Mouse (Mus musculus): Measurements from ENCODE around the gene Ten1. TPM values are rescaled to one million over a fixed set of nuclear protein-coding genes. Genes with fewer than 3 reads are reported as not detected.

The Ten1 gene
- polyA plus RNA-seq, 1 experiment from 2014 or later, result 77.0 TPM

GRCm38 (mm10) chr11:116203150-116203549 lies 4.5 kb downstream of the Ten1 start:
- no peaks in the 10 kb centered on the region for H3K27me3 ChIP-seq (ENCODE audit: control insufficient read depth, insufficient read depth, low read length)
- no peak overlapping the region for H3K27ac ChIP-seq (replicated peaks; ENCODE audit: low read depth, low read length)
- ATAC-seq (ENCODE audit: low FRiP score, low TSS enrichment) (no peak), DNase-seq (no peak)
- WGBS, result 92% methylated on average over 3 of the region's 3 CpGs
- peaks cover 3% of the 10 kb centered on the region; the same call in 1 of the 2 replicates for H3K4me1 ChIP-seq (ENCODE audit: control insufficient read depth, insufficient read depth, low read length)
- H3K36me3 ChIP-seq (ENCODE audit: control insufficient read depth, insufficient read depth, low read length), result peaks cover 24% of the 10 kb centered on the region
- H3K9ac ChIP-seq (replicated peaks; ENCODE audit: low read length), result no peak overlapping the region
- H3K9me3 ChIP-seq (ENCODE audit: control insufficient read depth, low read length), result no peaks in the 10 kb centered on the region
- no peak overlapping the region for H3K4me3 ChIP-seq (replicated peaks; ENCODE audit: low read depth, low read length)
- no peak overlapping the region for H3K4me2 ChIP-seq (ENCODE audit: low read length)

GRCm38 (mm10) chr11:116206678-116207077 lies 8.0 kb downstream of the Ten1 start:
- ATAC-seq (ENCODE audit: low FRiP score, low TSS enrichment), result no peak
- no peaks in the 10 kb centered on the region for H3K4me1 ChIP-seq (ENCODE audit: control insufficient read depth, insufficient read depth, low read length)
- H3K36me3 ChIP-seq (ENCODE audit: control insufficient read depth, insufficient read depth, low read length), result peaks cover 26% of the 10 kb centered on the region

GRCm38 (mm10) chr11:116208660-116209059 lies 10.0 kb downstream of the Ten1 start:
- no peak overlapping the region for H3K4me2 ChIP-seq (ENCODE audit: low read length)
- 82% methylated on average over 3 of the region's 3 CpGs for WGBS
- no peak overlapping the region for H3K27ac ChIP-seq (replicated peaks; ENCODE audit: low read depth, low read length)
- no peaks in the 10 kb centered on the region for H3K4me1 ChIP-seq (ENCODE audit: control insufficient read depth, insufficient read depth, low read length)
- H3K27me3 ChIP-seq (ENCODE audit: control insufficient read depth, insufficient read depth, low read length), result no peaks in the 10 kb centered on the region
- ATAC-seq (ENCODE audit: low FRiP score, low TSS enrichment) (no peak), DNase-seq (no peak)
- peaks cover 30% of the 10 kb centered on the region for H3K36me3 ChIP-seq (ENCODE audit: control insufficient read depth, insufficient read depth, low read length)
- H3K9ac ChIP-seq (replicated peaks; ENCODE audit: low read length), result no peak overlapping the region
- H3K4me3 ChIP-seq (replicated peaks; ENCODE audit: low read depth, low read length), result no peak overlapping the region
- no peaks in the 10 kb centered on the region for H3K9me3 ChIP-seq (ENCODE audit: control insufficient read depth, low read length)

More at GRCm38 (mm10) chr11:116206678-116207077, 8.0 kb downstream of the Ten1 start:
- Histone ChIP-seq H3K4me3 (replicated peaks; ENCODE audit: low read depth, low read length) (no peak overlapping the region), H3K9me3 (ENCODE audit: control insufficient read depth, low read length) (no peaks in the 10 kb centered on the region), H3K27me3 (ENCODE audit: control insufficient read depth, insufficient read depth, low read length) (no peaks in the 10 kb centered on the region), H3K27ac (replicated peaks; ENCODE audit: low read depth, low read length) (no peak overlapping the region), H3K9ac (replicated peaks; ENCODE audit: low read length) (no peak overlapping the region), H3K4me2 (ENCODE audit: low read length) (no peak overlapping the region)
- no peak for DNase-seq
- WGBS, result 85% methylated on average over 4 of the region's 4 CpGs

- H3K4me3 ChIP-seq (replicated peaks; ENCODE audit: low read depth, low read length), result no peak overlapping the region
- H3K36me3 ChIP-seq (ENCODE audit: control insufficient read depth, insufficient read depth, low read length), result peaks cover 30% of the 10 kb centered on the region
- H3K27ac ChIP-seq (replicated peaks; ENCODE audit: low read depth, low read length), result no peak overlapping the region
- no peak for ATAC-seq (ENCODE audit: low FRiP score, low TSS enrichment)
- no peaks in the 10 kb centered on the region for H3K4me1 ChIP-seq (ENCODE audit: control insufficient read depth, insufficient read depth, low read length)
- no peaks in the 10 kb centered on the region for H3K27me3 ChIP-seq (ENCODE audit: control insufficient read depth, insufficient read depth, low read length)
- no peak overlapping the region for H3K4me2 ChIP-seq (ENCODE audit: low read length)
- no peaks in the 10 kb centered on the region for H3K9me3 ChIP-seq (ENCODE audit: control insufficient read depth, low read length)
- WGBS, result 79% methylated on average over 8 of the region's 8 CpGs
- DNase-seq, result no peak
- no peak overlapping the region for H3K9ac ChIP-seq (replicated peaks; ENCODE audit: low read length)
Observed at GRCm38 (mm10) chr11:116209257-116209656, 10.6 kb downstream of the Ten1 start.

GRCm38 (mm10) chr11:116210696-116211095 lies 12.0 kb downstream of the Ten1 start:
- H3K4me1 ChIP-seq (ENCODE audit: control insufficient read depth, insufficient read depth, low read length), result no peaks in the 10 kb centered on the region
- H3K4me2 ChIP-seq (ENCODE audit: low read length), result no peak overlapping the region
- no peak overlapping the region for H3K27ac ChIP-seq (replicated peaks; ENCODE audit: low read depth, low read length)
- no peaks in the 10 kb centered on the region for H3K27me3 ChIP-seq (ENCODE audit: control insufficient read depth, insufficient read depth, low read length)
- 70% methylated on average over 5 of the region's 5 CpGs for WGBS
- DNase-seq, result no peak
- ATAC-seq (ENCODE audit: low FRiP score, low TSS enrichment), result no peak
- H3K9ac ChIP-seq (replicated peaks; ENCODE audit: low read length), result no peak overlapping the region
- peaks cover 23% of the 10 kb centered on the region for H3K36me3 ChIP-seq (ENCODE audit: control insufficient read depth, insufficient read depth, low read length)
- H3K4me3 ChIP-seq (replicated peaks; ENCODE audit: low read depth, low read length), result no peak overlapping the region
- H3K9me3 ChIP-seq (ENCODE audit: control insufficient read depth, low read length), result no peaks in the 10 kb centered on the region

GRCm38 (mm10) chr11:116212847-116213246 lies 14.2 kb downstream of the Ten1 start:
- no peaks in the 10 kb centered on the region for H3K9me3 ChIP-seq (ENCODE audit: control insufficient read depth, low read length)
- 94% methylated on average over 6 of the region's 6 CpGs for WGBS
- DNase-seq, result no peak
- H3K4me1 ChIP-seq (ENCODE audit: control insufficient read depth, insufficient read depth, low read length), result no peaks in the 10 kb centered on the region
- no peak overlapping the region for H3K9ac ChIP-seq (replicated peaks; ENCODE audit: low read length)
- H3K4me3 ChIP-seq (replicated peaks; ENCODE audit: low read depth, low read length), result no peak overlapping the region
- no peak for ATAC-seq (ENCODE audit: low FRiP score, low TSS enrichment)
- H3K36me3 ChIP-seq (ENCODE audit: control insufficient read depth, insufficient read depth, low read length), result 0 out of 2 replicates have a peak, but pooled peaks cover 7% of the 10 kb centered on the region
- no peak overlapping the region for H3K4me2 ChIP-seq (ENCODE audit: low read length)
- no peak overlapping the region for H3K27ac ChIP-seq (replicated peaks; ENCODE audit: low read depth, low read length)
- H3K27me3 ChIP-seq (ENCODE audit: control insufficient read depth, insufficient read depth, low read length), result no peaks in the 10 kb centered on the region

- 0 out of 2 replicates have a peak, but pooled peaks cover 7% of the 10 kb centered on the region for H3K36me3 ChIP-seq (ENCODE audit: control insufficient read depth, insufficient read depth, low read length)
- H3K27me3 ChIP-seq (ENCODE audit: control insufficient read depth, insufficient read depth, low read length), result no peaks in the 10 kb centered on the region
- WGBS, result 93% methylated on average over 13 of the region's 13 CpGs
- ATAC-seq (ENCODE audit: low FRiP score, low TSS enrichment), result no peak
- no peak overlapping the region for H3K27ac ChIP-seq (replicated peaks; ENCODE audit: low read depth, low read length)
- DNase-seq, result no peak
- no peak overlapping the region for H3K4me3 ChIP-seq (replicated peaks; ENCODE audit: low read depth, low read length)
- H3K9me3 ChIP-seq (ENCODE audit: control insufficient read depth, low read length), result no peaks in the 10 kb centered on the region
- H3K9ac ChIP-seq (replicated peaks; ENCODE audit: low read length), result no peak overlapping the region
- H3K4me2 ChIP-seq (ENCODE audit: low read length), result no peak overlapping the region
- no peaks in the 10 kb centered on the region for H3K4me1 ChIP-seq (ENCODE audit: control insufficient read depth, insufficient read depth, low read length)
Observed at GRCm38 (mm10) chr11:116213877-116214510, 15.3 kb downstream of the Ten1 start.

GRCm38 (mm10) chr11:116215181-116215580 lies 16.5 kb downstream of the Ten1 start:
- Histone ChIP-seq H3K36me3 (ENCODE audit: control insufficient read depth, insufficient read depth, low read length) (0 out of 2 replicates have a peak, but pooled peaks cover 7% of the 10 kb centered on the region), H3K4me1 (ENCODE audit: control insufficient read depth, insufficient read depth, low read length) (no peaks in the 10 kb centered on the region), H3K4me3 (replicated peaks; ENCODE audit: low read depth, low read length) (no peak overlapping the region), H3K9ac (replicated peaks; ENCODE audit: low read length) (no peak overlapping the region), H3K27me3 (ENCODE audit: control insufficient read depth, insufficient read depth, low read length) (no peaks in the 10 kb centered on the region), H3K9me3 (ENCODE audit: control insufficient read depth, low read length) (no peaks in the 10 kb centered on the region), H3K4me2 (ENCODE audit: low read length) (no peak overlapping the region), H3K27ac (replicated peaks; ENCODE audit: low read depth, low read length) (no peak overlapping the region)
- DNase-seq, result peak; percentile 2
- no peak for ATAC-seq (ENCODE audit: low FRiP score, low TSS enrichment)
- WGBS, result 75% methylated on average over 7 of the region's 7 CpGs

GRCm38 (mm10) chr11:116215991-116216390 lies 17.3 kb downstream of the Ten1 start:
- H3K27ac ChIP-seq (replicated peaks; ENCODE audit: low read depth, low read length), result no peak overlapping the region
- no peak for ATAC-seq (ENCODE audit: low FRiP score, low TSS enrichment)

More at GRCm38 (mm10) chr11:116215991-116216390, 17.3 kb downstream of the Ten1 start:
- H3K9me3 ChIP-seq (ENCODE audit: control insufficient read depth, low read length), result no peaks in the 10 kb centered on the region
- H3K27me3 ChIP-seq (ENCODE audit: control insufficient read depth, insufficient read depth, low read length), result peaks cover 3% of the 10 kb centered on the region; the same call in 1 of the 2 replicates
- H3K36me3 ChIP-seq (ENCODE audit: control insufficient read depth, insufficient read depth, low read length), result 0 out of 2 replicates have a peak, but pooled peaks cover 7% of the 10 kb centered on the region
- H3K4me3 ChIP-seq (replicated peaks; ENCODE audit: low read depth, low read length), result no peak overlapping the region
- H3K9ac ChIP-seq (replicated peaks; ENCODE audit: low read length), result no peak overlapping the region
- no peak overlapping the region for H3K4me2 ChIP-seq (ENCODE audit: low read length)
- no peak for DNase-seq
- 88% methylated on average over 6 of the region's 6 CpGs for WGBS
- no peaks in the 10 kb centered on the region for H3K4me1 ChIP-seq (ENCODE audit: control insufficient read depth, insufficient read depth, low read length)
